Mouse (Mus musculus) kidney, embryonic 14.5 days (tissue): ENCODE measurements at regions not wholly inside any gene's neighbourhood (a gene's known extent, or its start where the extent isn't known, plus 50 kb on each side); places are given as distances from the start of the nearest gene placed in this dataset.

Experiments
- ATAC-seq: fragments of 200-750 bp; cut with Nextera tagmentation; 2 replicates; pipeline ENCODE4 v1.8.0; 2017; ENCODE audit warnings: moderate number of reproducible peaks, mild to moderate bottlenecking, moderate TSS enrichment, moderate library complexity; ENCODE audit not compliant: low FRiP score, low TSS enrichment
- H3K27ac ChIP-seq: fragments of 300-500 bp; sonication (generic); 2 replicates; pipeline ENCODE4 v1.5.1; 2014; ENCODE audit warnings: low read depth, mild to moderate bottlenecking, low read length, moderate library complexity, mixed read lengths
- H3K27me3 ChIP-seq: fragments of 300-500 bp; sonication (generic); 2 replicates; pipeline ENCODE4 v1.6.1; 2014; ENCODE audit warnings: mild to moderate bottlenecking, low read length; ENCODE audit not compliant: control insufficient read depth, insufficient read depth
- H3K36me3 ChIP-seq: fragments of 300-500 bp; sonication (generic); 2 replicates; pipeline ENCODE4 v1.6.1; 2014; ENCODE audit warnings: low read length, mixed read lengths; ENCODE audit not compliant: control insufficient read depth, insufficient read depth
- H3K4me1 ChIP-seq: fragments of 300-500 bp; sonication (generic); 2 replicates; pipeline ENCODE4 v1.6.1; 2014; ENCODE audit warnings: low read length, mixed read lengths; ENCODE audit not compliant: control insufficient read depth, insufficient read depth
- H3K4me2 ChIP-seq: fragments of 300-500 bp; sonication (generic); replicated peaks from 2 replicates; pipeline ENCODE4 v1.6.1; 2014; ENCODE audit warnings: low read depth, mild to moderate bottlenecking, low read length
- H3K4me3 ChIP-seq: fragments of 300-500 bp; sonication (generic); 2 replicates; pipeline ENCODE4 v1.5.1; 2014; ENCODE audit warnings: mild to moderate bottlenecking, low read length
- H3K9ac ChIP-seq: fragments of 300-500 bp; sonication (generic); 2 replicates; pipeline ENCODE4 v1.6.1; 2014; ENCODE audit warnings: low read depth, mild to moderate bottlenecking, low read length, moderate library complexity
- H3K9me3 ChIP-seq: fragments of 300-500 bp; sonication (generic); 2 replicates; pipeline ENCODE4 v1.6.1; 2016; ENCODE audit warnings: low read length; ENCODE audit not compliant: control insufficient read depth
- WGBS: fragments of 180-500 bp; shearing (Covaris S2); extraction: QIAGEN DNeasy Blood & Tissue Kit; methylation state at CpG from one replicate; pipeline ENCODE4 v1.1.7; 2014; 5-methylcytosine and 5-hydroxymethylcytosine counted together

- no peaks in the 10 kb centered on the region for H3K36me3 ChIP-seq
- no peak overlapping the region for H3K4me3 ChIP-seq
- H3K27ac ChIP-seq, result no peak overlapping the region
- no peaks in the 10 kb centered on the region for H3K9me3 ChIP-seq
- H3K4me1 ChIP-seq, result no peaks in the 10 kb centered on the region
- no peak for ATAC-seq
- H3K9ac ChIP-seq, result no peak overlapping the region
- H3K4me2 ChIP-seq, result no peak overlapping the region
- no peaks in the 10 kb centered on the region for H3K27me3 ChIP-seq
- 36% methylated on average over 3 of the region's 3 CpGs for WGBS
These were observed 500.7 kb downstream of the Mdfic start for GRCm38 (mm10) chr6:16221002-16221627.
